Mouse (Mus musculus) lung, adult 2 months (tissue): ENCODE results near the gene Ndufs2.

ENCODE experiments used
- CTCF ChIP-seq: fragments of 200-500 bp; IDR thresholded peaks from 2 replicates; pipeline ENCODE4 v1.5.1; 2011; ENCODE audit warnings: mild to moderate bottlenecking, low read length, control low read depth; ENCODE audit not compliant: insufficient read depth
- POLR2A ChIP-seq: fragments of 200-500 bp; IDR thresholded peaks from 2 replicates; pipeline ENCODE4 v1.6.1; 2011; ENCODE audit warnings: low read depth, mild to moderate bottlenecking, control low read depth, low read length, borderline replicate concordance; ENCODE audit errors: extremely low read depth

- TF ChIP-seq CTCF (no peak), POLR2A (no peak)
Observed at GRCm38 (mm10) chr1:171285096-171285892, 34.1 kb upstream of the Ndufs2 start.
